Mouse (Mus musculus): Measurements from ENCODE around the gene Il17re. TPM values are rescaled to one million over a fixed set of nuclear protein-coding genes. Genes with fewer than 3 reads are reported as not detected.

Gene Il17re
- polyA plus RNA-seq (2016; fragmentation: Nextera tagmentation; extraction: Ambion mirVana) = 0.73 and 1.3 TPM in 2 replicates

GRCm38 (mm10) chr6:113457952-113458534 is at the start of gene Il17re:
Il17re (plus strand) TSS chr6:113458484.
- peak within 1 kb of the TSS; percentile 12; the same call in 1 of the 2 replicates for H3K27ac ChIP-seq

GRCm38 (mm10) chr6:113410001-113410400 is 48.3 kb upstream of the Il17re start:
- no peak overlapping the region for H3K27ac ChIP-seq
- H3K9me3 ChIP-seq = no peaks in the 10 kb centered on the region
- H3K27me3 ChIP-seq (ENCODE audit: poor library complexity, severe bottlenecking) = no peaks in the 10 kb centered on the region
- no peaks in the 10 kb centered on the region for H3K4me1 ChIP-seq
- no peak overlapping the region for H3K4me3 ChIP-seq
- peaks cover 33% of the 10 kb centered on the region for H3K36me3 ChIP-seq (replicated peaks)
- 79% methylated on average over 1 of the region's 1 CpGs for WGBS
- no peak for DNase-seq (ENCODE audit: extremely low spot score, low spot score)

More at GRCm38 (mm10) chr6:113457952-113458534, at the start of gene Il17re:
- no peak for DNase-seq (ENCODE audit: extremely low spot score, low spot score)
- Histone ChIP-seq H3K4me1 (0 out of 2 replicates have a peak, but pooled peaks cover 3% of the 10 kb centered on the region), H3K36me3 (replicated peaks) (no peaks in the 10 kb centered on the region), H3K4me3 (no peak within 1 kb of the TSS), H3K9me3 (no peaks in the 10 kb centered on the region), H3K27me3 (ENCODE audit: poor library complexity, severe bottlenecking) (no peaks in the 10 kb centered on the region)
- 76% methylated on average over 10 of the region's 10 CpGs for WGBS

- Histone ChIP-seq H3K27ac (no peak overlapping the region), H3K4me3 (no peak overlapping the region), H3K4me1 (peaks cover 17% of the 10 kb centered on the region), H3K36me3 (replicated peaks) (peaks cover 38% of the 10 kb centered on the region), H3K27me3 (ENCODE audit: poor library complexity, severe bottlenecking) (no peaks in the 10 kb centered on the region), H3K9me3 (no peaks in the 10 kb centered on the region)
- DNase-seq (ENCODE audit: extremely low spot score, low spot score) = no peak
- WGBS = 93% methylated on average over 5 of the region's 5 CpGs
Measured at GRCm38 (mm10) chr6:113416416-113416815, 41.9 kb upstream of the Il17re start.

- H3K4me1 ChIP-seq = peaks cover 17% of the 10 kb centered on the region
- 20% methylated on average over 16 of the region's 16 CpGs for WGBS
- peaks cover 35% of the 10 kb centered on the region for H3K36me3 ChIP-seq (replicated peaks)
- H3K9me3 ChIP-seq = no peaks in the 10 kb centered on the region
- H3K4me3 ChIP-seq = peak overlapping the region; percentile 64
- DNase-seq (ENCODE audit: extremely low spot score, low spot score) = no peak
- no peaks in the 10 kb centered on the region for H3K27me3 ChIP-seq (ENCODE audit: poor library complexity, severe bottlenecking)
- peak overlapping the region; percentile 80 for H3K27ac ChIP-seq
Measured at GRCm38 (mm10) chr6:113418441-113419198, 39.7 kb upstream of the Il17re start.

- DNase-seq (ENCODE audit: extremely low spot score, low spot score) = peak; percentile 94
- Histone ChIP-seq H3K4me1 (peaks cover 17% of the 10 kb centered on the region), H3K27ac (peak within 1 kb of the TSS; percentile 80), H3K9me3 (no peaks in the 10 kb centered on the region), H3K4me3 (peak within 1 kb of the TSS; percentile 64), H3K27me3 (ENCODE audit: poor library complexity, severe bottlenecking) (no peaks in the 10 kb centered on the region), H3K36me3 (replicated peaks) (peaks cover 30% of the 10 kb centered on the region)
- WGBS = under 1% methylated on average over 25 of the region's 25 CpGs
Measured at GRCm38 (mm10) chr6:113419199-113419587, 39.1 kb upstream of the Il17re start, which contains the start of gene Rpusd3. Rpusd3 (minus strand) TSS chr6:113419340.

- no peak for DNase-seq (ENCODE audit: extremely low spot score, low spot score)
- Histone ChIP-seq H3K4me1 (peaks cover 12% of the 10 kb centered on the region), H3K36me3 (replicated peaks) (no peaks in the 10 kb centered on the region), H3K4me3 (no peak overlapping the region), H3K9me3 (0 out of 2 replicates have a peak, but pooled peaks cover 4% of the 10 kb centered on the region), H3K27ac (no peak overlapping the region), H3K27me3 (ENCODE audit: poor library complexity, severe bottlenecking) (no peaks in the 10 kb centered on the region)
- WGBS = 83% methylated on average over 4 of the region's 4 CpGs
Measured at GRCm38 (mm10) chr6:113423000-113423399, 35.3 kb upstream of the Il17re start.

GRCm38 (mm10) chr6:113424187-113424586 is 34.1 kb upstream of the Il17re start:
- H3K27me3 ChIP-seq (ENCODE audit: poor library complexity, severe bottlenecking) = no peaks in the 10 kb centered on the region
- 0 out of 2 replicates have a peak, but pooled peaks cover 4% of the 10 kb centered on the region for H3K9me3 ChIP-seq
- WGBS = 90% methylated on average over 7 of the region's 7 CpGs
- no peak overlapping the region for H3K27ac ChIP-seq
- DNase-seq (ENCODE audit: extremely low spot score, low spot score) = no peak
- no peaks in the 10 kb centered on the region for H3K36me3 ChIP-seq (replicated peaks)
- peaks cover 4% of the 10 kb centered on the region for H3K4me1 ChIP-seq
- H3K4me3 ChIP-seq = no peak overlapping the region

- 91% methylated on average over 4 of the region's 4 CpGs for WGBS
- no peaks in the 10 kb centered on the region for H3K27me3 ChIP-seq (ENCODE audit: poor library complexity, severe bottlenecking)
- DNase-seq (ENCODE audit: extremely low spot score, low spot score) = no peak
- no peak overlapping the region for H3K4me3 ChIP-seq
- no peaks in the 10 kb centered on the region for H3K4me1 ChIP-seq
- H3K9me3 ChIP-seq = 0 out of 2 replicates have a peak, but pooled peaks cover 4% of the 10 kb centered on the region
- H3K36me3 ChIP-seq (replicated peaks) = no peaks in the 10 kb centered on the region
- H3K27ac ChIP-seq = no peak overlapping the region
Measured at GRCm38 (mm10) chr6:113426696-113427095, 31.6 kb upstream of the Il17re start.

- WGBS = 64% methylated on average over 3 of the region's 3 CpGs
- 0 out of 2 replicates have a peak, but pooled peaks cover 4% of the 10 kb centered on the region for H3K9me3 ChIP-seq
- no peaks in the 10 kb centered on the region for H3K27me3 ChIP-seq (ENCODE audit: poor library complexity, severe bottlenecking)
- H3K4me1 ChIP-seq = no peaks in the 10 kb centered on the region
- no peak overlapping the region for H3K27ac ChIP-seq
- H3K36me3 ChIP-seq (replicated peaks) = no peaks in the 10 kb centered on the region
- H3K4me3 ChIP-seq = no peak overlapping the region
- peak; percentile 40 for DNase-seq (ENCODE audit: extremely low spot score, low spot score)
Measured at GRCm38 (mm10) chr6:113427397-113427796, 30.9 kb upstream of the Il17re start.

- Histone ChIP-seq H3K9me3 (0 out of 2 replicates have a peak, but pooled peaks cover 4% of the 10 kb centered on the region), H3K36me3 (replicated peaks) (no peaks in the 10 kb centered on the region), H3K4me3 (no peak overlapping the region), H3K27me3 (ENCODE audit: poor library complexity, severe bottlenecking) (no peaks in the 10 kb centered on the region), H3K4me1 (no peaks in the 10 kb centered on the region), H3K27ac (no peak overlapping the region)
- 93% methylated on average over 16 of the region's 16 CpGs for WGBS
- DNase-seq (ENCODE audit: extremely low spot score, low spot score) = no peak
Measured at GRCm38 (mm10) chr6:113428006-113428405, 30.3 kb upstream of the Il17re start.

GRCm38 (mm10) chr6:113429965-113430364 is 28.3 kb upstream of the Il17re start:
- 80% methylated on average over 3 of the region's 3 CpGs for WGBS
- Histone ChIP-seq H3K27me3 (ENCODE audit: poor library complexity, severe bottlenecking) (no peaks in the 10 kb centered on the region), H3K4me1 (no peaks in the 10 kb centered on the region), H3K4me3 (no peak overlapping the region), H3K27ac (no peak overlapping the region), H3K36me3 (replicated peaks) (no peaks in the 10 kb centered on the region), H3K9me3 (0 out of 2 replicates have a peak, but pooled peaks cover 4% of the 10 kb centered on the region)
- DNase-seq (ENCODE audit: extremely low spot score, low spot score) = no peak

- H3K27me3 ChIP-seq (ENCODE audit: poor library complexity, severe bottlenecking) = no peaks in the 10 kb centered on the region
- WGBS = 74% methylated on average over 3 of the region's 3 CpGs
- H3K4me1 ChIP-seq = no peaks in the 10 kb centered on the region
- H3K9me3 ChIP-seq = 0 out of 2 replicates have a peak, but pooled peaks cover 4% of the 10 kb centered on the region
- DNase-seq (ENCODE audit: extremely low spot score, low spot score) = no peak
- H3K36me3 ChIP-seq (replicated peaks) = no peaks in the 10 kb centered on the region
- no peak overlapping the region for H3K27ac ChIP-seq
- H3K4me3 ChIP-seq = no peak overlapping the region
Measured at GRCm38 (mm10) chr6:113430846-113431245, 27.4 kb upstream of the Il17re start.

GRCm38 (mm10) chr6:113431801-113432200 is 26.5 kb upstream of the Il17re start:
- 0 out of 2 replicates have a peak, but pooled peaks cover 4% of the 10 kb centered on the region for H3K9me3 ChIP-seq
- no peak for DNase-seq (ENCODE audit: extremely low spot score, low spot score)
- H3K27ac ChIP-seq = no peak overlapping the region
- H3K27me3 ChIP-seq (ENCODE audit: poor library complexity, severe bottlenecking) = no peaks in the 10 kb centered on the region
- WGBS = 76% methylated on average over 3 of the region's 3 CpGs
- no peaks in the 10 kb centered on the region for H3K4me1 ChIP-seq
- no peak overlapping the region for H3K4me3 ChIP-seq
- no peaks in the 10 kb centered on the region for H3K36me3 ChIP-seq (replicated peaks)
